Mouse (Mus musculus) kidney, adult 2 months (tissue): ENCODE data around the gene Xrra1. TPM values are rescaled to one million over a fixed set of nuclear protein-coding genes. Genes with fewer than 3 reads are reported as not detected.
A peak's percentile ranks its signal among the peaks of the same experiment; 100 is the strongest.
"Not testable (repeated sequence)": the region's sequence is repeated elsewhere in the genome, so short reads cannot be mapped to it uniquely, and the experiment has no call there.

Experiments
- DNase-seq: peaks from one replicate; pipeline ENCODE4 v3.0.0; 2021
- H3K27ac ChIP-seq: fragments of 200-500 bp; 2 replicates; pipeline ENCODE4 v1.5.1; 2012; ENCODE audit warnings: low read depth, low read length, control low read depth, inconsistent platforms; ENCODE audit not compliant: insufficient read depth
- H3K27me3 ChIP-seq: fragments of 200-500 bp; replicated peaks from 2 replicates; pipeline ENCODE4 v1.6.1; 2012; ENCODE audit warnings: mild to moderate bottlenecking, moderate library complexity, low read length, inconsistent platforms; ENCODE audit not compliant: control insufficient read depth, insufficient read depth
- H3K36me3 ChIP-seq: fragments of 200-500 bp; 2 replicates; pipeline ENCODE4 v1.6.1; 2012; ENCODE audit warnings: mild to moderate bottlenecking, moderate library complexity, low read length, inconsistent platforms; ENCODE audit not compliant: control insufficient read depth, insufficient read depth
- H3K4me1 ChIP-seq: fragments of 200-500 bp; 2 replicates; pipeline ENCODE4 v1.6.1; 2011; ENCODE audit warnings: low read length; ENCODE audit not compliant: control insufficient read depth, insufficient read depth
- H3K4me3 ChIP-seq: fragments of 200-500 bp; 2 replicates; pipeline ENCODE4 v1.5.1; 2011; ENCODE audit warnings: mild to moderate bottlenecking, low read depth, low read length, control low read depth; ENCODE audit not compliant: insufficient read depth
- CTCF ChIP-seq: fragments of 200-500 bp; conservative IDR thresholded peaks from 2 replicates; pipeline ENCODE4 v1.5.1; 2011; ENCODE audit warnings: low read depth, mild to moderate bottlenecking, control low read depth, low read length, moderate library complexity, mixed read lengths; ENCODE audit not compliant: insufficient read depth, insufficient read length
- POLR2A ChIP-seq: fragments of 200-500 bp; IDR thresholded peaks from one replicate; pipeline ENCODE4 v1.6.1; 2011; ENCODE audit warnings: low read depth, low read length, control low read depth
- WGBS: fragments of 180-500 bp; shearing (Covaris S2); methylation state at CpG from one replicate; pipeline ENCODE4 v1.1.7; 2018; 5-methylcytosine and 5-hydroxymethylcytosine counted together
- polyA plus RNA-seq: library from polyadenylated mRNA; depleted of rRNA; stranded (reverse); fragments of >200 nt; gene quantifications from 2 replicates; pipeline ENCODE4 v1.2.3, GENCODE M21; 2012

Xrra1 gene
- polyA plus RNA-seq, 1 experiment, result 0.22 TPM

- Histone ChIP-seq H3K27me3 (no peaks in the 10 kb centered on the region), H3K4me3 (no peak overlapping the region), H3K4me1 (peaks cover 9% of the 10 kb centered on the region), H3K36me3 (no peaks in the 10 kb centered on the region), H3K27ac (no peak overlapping the region)
- TF ChIP-seq POLR2A (no peak), CTCF (no peak)
- WGBS, result 70% methylated on average over 2 of the region's 2 CpGs
- DNase-seq, result no peak
These were observed 61.5 kb downstream of the Xrra1 start for GRCm38 (mm10) chr7:99920416-99920815.

GRCm38 (mm10) chr7:99926916-99927714 is 68.2 kb downstream of the Xrra1 start:
- Histone ChIP-seq H3K27ac (no peak overlapping the region), H3K36me3 (peaks cover 8% of the 10 kb centered on the region), H3K4me3 (no peak overlapping the region), H3K27me3 (no peaks in the 10 kb centered on the region), H3K4me1 (no peaks in the 10 kb centered on the region)
- 69% methylated on average over 10 of the region's 10 CpGs for WGBS
- peak; percentile 79 for DNase-seq
- TF ChIP-seq POLR2A, result no peak
- TF ChIP-seq CTCF, result peak; percentile 80

- Histone ChIP-seq H3K27me3 (no peaks in the 10 kb centered on the region), H3K36me3 (peaks cover 5% of the 10 kb centered on the region; the same call in 1 of the 2 replicates), H3K4me3 (no peak overlapping the region), H3K4me1 (no peaks in the 10 kb centered on the region), H3K27ac (no peak overlapping the region)
- no peak for TF ChIP-seq POLR2A
- peak; percentile 65 for TF ChIP-seq CTCF
- WGBS, result 60% methylated on average over 1 of the region's 1 CpGs
- DNase-seq, result peak; percentile 43
These were observed 76.8 kb downstream of the Xrra1 start for GRCm38 (mm10) chr7:99935758-99936157.

GRCm38 (mm10) chr7:99940669-99941068 is 81.8 kb downstream of the Xrra1 start:
- TF ChIP-seq CTCF (no peak), POLR2A (no peak)
- Histone ChIP-seq H3K27ac (no peak overlapping the region), H3K4me1 (no peaks in the 10 kb centered on the region), H3K4me3 (no peak overlapping the region), H3K27me3 (no peaks in the 10 kb centered on the region), H3K36me3 (no peaks in the 10 kb centered on the region; the same call in 1 of the 2 replicates)
- 97% methylated on average over 1 of the region's 1 CpGs for WGBS
- DNase-seq, result no peak

GRCm38 (mm10) chr7:99944520-99944919 is 85.6 kb downstream of the Xrra1 start:
- Histone ChIP-seq H3K4me3 (no peak overlapping the region), H3K27ac (no peak overlapping the region), H3K27me3 (no peaks in the 10 kb centered on the region), H3K4me1 (no peaks in the 10 kb centered on the region), H3K36me3 (no peaks in the 10 kb centered on the region; the same call in 1 of the 2 replicates)
- DNase-seq, result no peak
- TF ChIP-seq CTCF (no peak), POLR2A (no peak)
- 97% methylated on average over 3 of the region's 3 CpGs for WGBS

- H3K27ac ChIP-seq, H3K36me3 ChIP-seq, H3K27me3 ChIP-seq, H3K4me3 ChIP-seq, H3K4me1 ChIP-seq: not testable (repeated sequence)
- DNase-seq, result peak; percentile 33
- 81% methylated on average over 22 of the region's 22 CpGs for WGBS
These were observed 86.1 kb downstream of the Xrra1 start for GRCm38 (mm10) chr7:99945012-99945411.

- Histone ChIP-seq H3K27me3 (no peaks in the 10 kb centered on the region), H3K27ac (no peak overlapping the region), H3K36me3 (peaks cover 1% of the 10 kb centered on the region; the same call in 1 of the 2 replicates), H3K4me1 (no peaks in the 10 kb centered on the region), H3K4me3 (no peak overlapping the region)
- DNase-seq, result no peak
- TF ChIP-seq POLR2A (no peak), CTCF (no peak)
- over 99% methylated on average over 3 of the region's 3 CpGs for WGBS
These were observed 87.0 kb downstream of the Xrra1 start for GRCm38 (mm10) chr7:99945939-99946338.
